Mouse (Mus musculus) hindbrain, embryonic 16.5 days (tissue): ENCODE measurements around the gene Eif4e1b. TPM values are rescaled to one million over a fixed set of nuclear protein-coding genes. Genes with fewer than 3 reads are reported as not detected.

Experiments used
- ATAC-seq: fragments of 200-750 bp; cut with Nextera tagmentation; 2 replicates; pipeline ENCODE4 v1.8.0; 2017; ENCODE audit warnings: moderate TSS enrichment, moderate library complexity
- H3K27ac ChIP-seq: fragments of 300-500 bp; sonication (generic); 2 replicates; pipeline ENCODE4 v1.5.1; 2014; ENCODE audit warnings: low read depth, mild to moderate bottlenecking, control low read depth, low read length, moderate library complexity
- H3K27me3 ChIP-seq: fragments of 300-500 bp; sonication (generic); replicated peaks from 2 replicates; pipeline ENCODE4 v1.6.1; 2014; ENCODE audit warnings: low read length; ENCODE audit not compliant: control insufficient read depth, insufficient read depth
- H3K36me3 ChIP-seq: fragments of 300-500 bp; sonication (generic); 2 replicates; pipeline ENCODE4 v1.6.1; 2014; ENCODE audit warnings: mild to moderate bottlenecking, low read length, moderate library complexity, mixed read lengths; ENCODE audit not compliant: control insufficient read depth, insufficient read depth
- H3K4me1 ChIP-seq: fragments of 300-500 bp; sonication (generic); 2 replicates; pipeline ENCODE4 v1.6.1; 2014; ENCODE audit warnings: low read depth, low read length; ENCODE audit not compliant: control insufficient read depth, insufficient read depth
- H3K4me2 ChIP-seq: fragments of 300-500 bp; sonication (generic); 2 replicates; pipeline ENCODE4 v1.6.1; 2014; ENCODE audit warnings: mild to moderate bottlenecking, low read length, control low read depth, moderate library complexity
- H3K4me3 ChIP-seq: fragments of 300-500 bp; sonication (generic); 2 replicates; pipeline ENCODE4 v1.5.1; 2014; ENCODE audit warnings: mild to moderate bottlenecking, low read length, control low read depth, moderate library complexity
- H3K9ac ChIP-seq: fragments of 300-500 bp; sonication (generic); 2 replicates; pipeline ENCODE4 v1.6.1; 2014; ENCODE audit warnings: low read depth, mild to moderate bottlenecking, control low read depth, low read length, moderate library complexity
- H3K9me3 ChIP-seq: fragments of 300-500 bp; sonication (generic); 2 replicates; pipeline ENCODE4 v1.6.1; 2014; ENCODE audit warnings: mild to moderate bottlenecking, low read length, moderate library complexity; ENCODE audit not compliant: control insufficient read depth
- WGBS: fragments of 180-500 bp; shearing (Covaris S2); extraction: QIAGEN DNeasy Blood & Tissue Kit; methylation state at CpG from one replicate; pipeline ENCODE4 v1.1.7; 2014; 5-methylcytosine and 5-hydroxymethylcytosine counted together
- polyA plus RNA-seq: library from polyadenylated mRNA; unstranded; fragments of >200 nt; fragmentation: Nextera tagmentation; extraction: Ambion mirVana; gene quantifications from 2 replicates; pipeline ENCODE4 v1.2.1, GENCODE M21; 2015

Eif4e1b gene
- polyA plus RNA-seq, 1 experiment from 2014 or later = not detected

DNA sequence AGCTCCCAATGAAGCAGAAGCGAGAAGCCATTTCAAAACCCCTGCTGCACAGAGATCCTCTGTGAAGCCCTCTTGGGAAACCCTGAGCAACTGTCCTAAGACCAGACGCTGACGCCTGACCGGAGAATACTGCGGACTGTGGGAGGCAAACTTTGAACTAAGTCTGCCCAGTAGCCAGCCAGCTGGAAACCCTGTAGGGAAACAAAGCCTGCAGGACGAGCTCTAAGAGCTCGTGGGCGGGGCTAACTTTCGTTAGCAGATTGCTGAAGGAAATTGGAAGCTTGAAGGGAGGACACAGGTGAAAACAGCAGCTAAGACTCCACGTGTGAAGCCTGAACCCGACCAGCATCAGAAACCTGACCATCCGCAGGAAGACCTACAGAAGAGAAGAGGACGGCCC is 45.7 kb downstream of the Eif4e1b start:
- ATAC-seq = no peak
- H3K4me2 ChIP-seq = peak overlapping the region; percentile 17; the same call in 1 of the 2 replicates
- peaks cover 10% of the 10 kb centered on the region for H3K4me1 ChIP-seq
- H3K27me3 ChIP-seq = no peaks in the 10 kb centered on the region
- no peak overlapping the region for H3K4me3 ChIP-seq
- H3K9ac ChIP-seq = peak overlapping the region; percentile 30; the same call in 1 of the 2 replicates
- H3K36me3 ChIP-seq = no peaks in the 10 kb centered on the region
- 6% methylated on average over 13 of the region's 13 CpGs for WGBS
- H3K9me3 ChIP-seq = no peaks in the 10 kb centered on the region
- no peak overlapping the region for H3K27ac ChIP-seq

DNA sequence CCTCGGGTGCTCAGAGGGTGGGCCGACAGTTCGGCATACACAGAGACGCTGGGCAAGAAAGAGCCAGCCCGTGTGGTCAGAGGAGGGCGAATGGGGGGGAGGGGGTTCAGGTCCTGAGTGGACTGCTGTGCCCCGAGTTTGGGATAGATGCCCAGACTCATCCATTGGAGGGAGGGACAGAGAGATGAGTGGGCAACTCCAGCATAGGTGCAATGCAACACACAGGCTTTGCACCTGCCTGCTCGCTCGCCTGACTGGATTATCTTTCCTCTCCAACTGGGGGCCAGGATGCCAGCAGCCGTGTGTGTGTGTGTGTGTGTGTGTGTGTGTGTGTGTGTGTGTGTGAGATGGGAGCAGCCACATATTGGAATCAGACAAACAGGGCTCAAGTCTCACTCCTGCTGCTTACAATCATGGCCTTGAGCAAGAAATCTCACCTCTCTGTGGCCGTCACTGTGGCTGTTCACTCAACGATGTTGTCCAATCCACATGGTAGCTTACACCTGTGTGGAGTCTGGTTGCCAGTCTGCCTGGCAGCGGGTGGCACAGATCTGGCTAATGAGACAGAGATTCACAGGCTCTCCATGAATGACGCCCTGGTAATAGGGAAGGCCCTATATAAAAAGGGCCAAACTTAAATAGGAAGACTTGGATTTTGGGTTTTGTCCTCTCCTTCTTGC is 52.7 kb downstream of the Eif4e1b start:
- peaks cover 16% of the 10 kb centered on the region for H3K4me1 ChIP-seq
- no peak overlapping the region for H3K9ac ChIP-seq
- H3K27ac ChIP-seq = no peak overlapping the region
- no peaks in the 10 kb centered on the region for H3K36me3 ChIP-seq
- no peaks in the 10 kb centered on the region for H3K27me3 ChIP-seq
- no peak overlapping the region for H3K4me3 ChIP-seq
- no peak overlapping the region for H3K4me2 ChIP-seq
- peak; percentile 23; the same call in 1 of the 2 replicates for ATAC-seq
- WGBS = 66% methylated on average over 14 of the region's 14 CpGs
- H3K9me3 ChIP-seq = no peaks in the 10 kb centered on the region

DNA sequence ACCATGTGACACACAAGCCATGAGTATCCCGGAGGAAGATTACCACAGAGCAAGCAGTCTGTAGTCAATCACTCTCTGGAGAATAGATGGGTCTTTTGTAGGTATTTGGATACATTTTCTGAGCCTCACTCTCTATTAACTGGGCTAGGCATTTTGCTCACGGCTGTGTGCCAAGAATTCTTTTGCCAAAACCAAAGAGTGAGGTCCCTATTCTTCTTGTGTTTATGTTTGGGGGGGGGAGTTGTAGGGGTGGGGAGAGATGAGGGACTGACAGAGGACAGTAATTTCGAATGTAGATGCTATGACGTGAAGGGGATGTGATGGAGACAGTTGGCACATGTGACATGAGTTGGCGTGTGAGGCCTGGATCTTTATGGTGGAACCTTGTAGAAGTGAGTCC is 53.3 kb downstream of the Eif4e1b start:
- H3K9me3 ChIP-seq = no peaks in the 10 kb centered on the region
- WGBS = 56% methylated on average over 5 of the region's 5 CpGs
- H3K4me3 ChIP-seq = no peak overlapping the region
- no peak overlapping the region for H3K9ac ChIP-seq
- peaks cover 16% of the 10 kb centered on the region for H3K4me1 ChIP-seq
- no peaks in the 10 kb centered on the region for H3K36me3 ChIP-seq
- no peak overlapping the region for H3K4me2 ChIP-seq
- 0 out of 2 replicates have a peak overlapping the region, but pooled peaks have one; percentile 40 for H3K27ac ChIP-seq
- ATAC-seq = no peak
- H3K27me3 ChIP-seq = no peaks in the 10 kb centered on the region

DNA sequence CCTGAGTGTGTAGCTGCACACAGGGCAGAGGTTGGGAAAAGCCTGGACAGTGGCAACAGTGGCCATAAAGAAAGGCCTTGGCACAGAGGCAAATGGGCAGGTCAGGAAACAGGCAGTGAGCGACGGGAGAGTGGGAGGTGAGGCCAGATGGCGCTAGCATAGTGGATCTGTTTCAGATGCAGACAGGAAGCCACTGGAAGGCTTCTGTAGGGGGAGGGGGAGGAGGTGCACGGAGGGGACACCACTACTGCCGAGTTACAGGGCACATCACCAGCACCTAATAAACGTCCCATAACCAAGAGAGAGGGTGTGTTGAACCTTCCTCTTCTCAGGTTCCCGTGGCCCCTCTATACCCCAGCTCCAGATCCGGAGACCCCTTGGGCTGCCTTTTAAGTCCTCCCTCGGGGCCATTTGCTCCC is 53.7 kb downstream of the Eif4e1b start:
- Histone ChIP-seq H3K36me3 (no peaks in the 10 kb centered on the region), H3K27ac (0 out of 2 replicates have a peak overlapping the region, but pooled peaks have one; percentile 40), H3K4me3 (no peak overlapping the region), H3K9me3 (no peaks in the 10 kb centered on the region), H3K4me2 (peak overlapping the region; percentile 11; the same call in 1 of the 2 replicates), H3K9ac (peak overlapping the region; percentile 32; the same call in 1 of the 2 replicates), H3K4me1 (peaks cover 16% of the 10 kb centered on the region), H3K27me3 (no peaks in the 10 kb centered on the region)
- ATAC-seq = peak; percentile 47
- 10% methylated on average over 9 of the region's 9 CpGs for WGBS

Other genes starting within 250 kb of the Eif4e1b start
- gene 4833439L19Rik, start 218.6 kb upstream of the Eif4e1b start, polyA plus RNA-seq = 268 and 272 TPM in 2 replicates
- 96.9 and 100 TPM in 2 replicates for gene Arl10, start 209.0 kb upstream of the Eif4e1b start, polyA plus RNA-seq
- 64.7 and 69.1 TPM in 2 replicates for gene Nop16, start 193.9 kb upstream of the Eif4e1b start, polyA plus RNA-seq
- gene Higd2a, start 193.8 kb upstream of the Eif4e1b start, polyA plus RNA-seq = 253 and 288 TPM in 2 replicates
- gene Cltb, start 172.7 kb upstream of the Eif4e1b start, polyA plus RNA-seq = 244 and 276 TPM in 2 replicates
- gene Faf2, start 162.2 kb upstream of the Eif4e1b start, polyA plus RNA-seq = 61.9 and 64.7 TPM in 2 replicates
- gene Rnf44, start 90.1 kb upstream of the Eif4e1b start, polyA plus RNA-seq = 56.4 and 64.8 TPM in 2 replicates
- 0.16 and 0.21 TPM in 2 replicates for gene Cdhr2, start 82.5 kb upstream of the Eif4e1b start, polyA plus RNA-seq
- 4.5 and 5.7 TPM in 2 replicates for gene Gprin1, start 34.1 kb upstream of the Eif4e1b start, polyA plus RNA-seq
- gene Sncb, start 17.4 kb upstream of the Eif4e1b start, polyA plus RNA-seq = 130 and 157 TPM in 2 replicates
- 105 and 131 TPM in 2 replicates for gene Tspan17, start 5.4 kb downstream of the Eif4e1b start, polyA plus RNA-seq
- gene Unc5a, start 165.4 kb downstream of the Eif4e1b start, polyA plus RNA-seq = 12.3 and 16.2 TPM in 2 replicates
- 1.1 and 1.2 TPM in 2 replicates for gene Hk3, start 237.4 kb downstream of the Eif4e1b start, polyA plus RNA-seq